Mouse (Mus musculus) ES-Bruce4 (cell line): ENCODE measurements at regions not wholly inside any gene's neighbourhood (a gene's known extent, or its start where the extent isn't known, plus 50 kb on each side); places are given as distances from the start of the nearest gene placed in this dataset.

ENCODE experiments used
- CTCF ChIP-seq: IDR thresholded peaks from one replicate; pipeline ENCODE4 v1.8.1; 2011; ENCODE audit warnings: low read depth, low read length
- EP300 ChIP-seq: IDR thresholded peaks from 2 replicates; pipeline ENCODE4 v1.6.1; 2011; ENCODE audit warnings: low read depth, low read length; ENCODE audit not compliant: insufficient read depth
- POLR2A ChIP-seq: IDR thresholded peaks from one replicate; pipeline ENCODE4 v1.8.1; 2011; ENCODE audit warnings: low read length; ENCODE audit not compliant: insufficient read depth

DNA sequence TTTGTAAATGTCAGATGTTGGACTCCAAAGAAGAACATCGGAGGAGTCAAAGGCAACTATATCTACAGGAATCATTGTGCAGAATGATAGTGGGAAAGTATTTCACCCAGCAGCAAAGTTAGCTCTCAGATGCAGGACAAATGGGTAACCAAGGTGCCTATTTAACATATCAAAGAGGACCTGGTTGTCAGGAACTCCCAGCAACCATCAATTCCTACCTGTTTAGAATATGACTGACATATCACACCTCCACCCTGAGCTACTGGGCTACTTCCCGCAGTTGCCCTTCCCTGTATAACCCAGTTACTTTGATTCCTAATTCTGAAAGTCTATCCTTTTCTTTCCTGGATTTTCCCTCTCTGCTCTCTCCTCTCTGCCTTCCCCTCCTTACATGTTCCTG is 403.0 kb upstream of the Tbl1xr1 start:
- TF ChIP-seq POLR2A (no peak), CTCF (no peak), EP300 (no peak)
